Mouse (Mus musculus): ENCODE measurements around the gene Prn.
A peak's percentile ranks its signal among the peaks of the same experiment; 100 is the strongest.

Gene Prn

DNA sequence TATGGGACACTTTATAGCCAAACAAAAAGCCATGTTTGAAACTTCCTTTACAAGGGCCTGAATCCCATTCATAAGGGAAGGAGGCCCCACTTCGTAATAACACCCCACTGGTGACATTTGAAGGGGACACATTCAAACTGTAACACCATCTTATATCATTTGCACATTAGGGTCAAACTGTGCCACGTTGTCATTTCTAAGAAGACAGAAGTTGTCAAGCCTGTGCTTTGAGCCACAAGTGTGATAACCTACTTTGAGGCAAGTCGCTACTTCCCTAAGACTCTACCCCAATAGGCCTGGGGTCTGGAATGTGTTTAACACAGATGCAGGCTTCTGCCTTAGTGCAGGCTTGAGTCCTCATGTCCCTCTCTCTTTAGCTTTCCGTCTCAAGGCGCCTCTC is 2.4 kb upstream of the Prn start:
- no peak for DNase-seq

GRCm38 (mm10) chr2:131908351-131908861 is 1.4 kb upstream of the Prn start:
- DNase-seq = no peak

DNA sequence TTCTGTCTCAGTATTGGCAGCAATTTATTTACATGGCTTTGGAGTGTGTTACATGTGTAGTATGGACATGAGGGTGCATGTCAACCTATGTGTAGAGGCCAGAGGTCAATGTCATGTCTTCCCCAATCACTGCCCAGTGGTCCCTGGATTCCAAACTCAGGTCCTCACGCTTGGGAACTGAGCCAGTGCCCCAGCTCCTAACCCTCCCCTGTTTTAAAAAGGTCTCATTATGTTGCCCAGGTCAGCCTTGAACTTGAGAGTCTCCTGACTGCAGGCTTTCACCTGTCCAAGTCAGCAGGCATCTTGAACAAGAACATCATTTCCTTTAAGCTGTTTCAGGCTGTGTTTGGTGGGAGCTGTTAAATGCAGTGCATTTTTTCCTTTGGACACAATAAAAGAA is 851 bp upstream of the Prn start:
- no peak for DNase-seq

GRCm38 (mm10) chr2:131910847-131911246 is 1.1 kb downstream of the Prn start:
- DNase-seq = no peak

GRCm38 (mm10) chr2:131911341-131911740 is 1.6 kb downstream of the Prn start:
- peak; percentile 74 to 78 for DNase-seq

- DNase-seq = no peak
Measured at GRCm38 (mm10) chr2:131912526-131913258, 2.9 kb downstream of the Prn start.

- DNase-seq = no peak
Measured at GRCm38 (mm10) chr2:131932275-131932902, 22.6 kb downstream of the Prn start.

- DNase-seq = no peak
Measured at GRCm38 (mm10) chr2:131933013-131933412, 23.3 kb downstream of the Prn start.

- DNase-seq = no peak
Measured at GRCm38 (mm10) chr2:131933598-131933997, 23.8 kb downstream of the Prn start.

DNA sequence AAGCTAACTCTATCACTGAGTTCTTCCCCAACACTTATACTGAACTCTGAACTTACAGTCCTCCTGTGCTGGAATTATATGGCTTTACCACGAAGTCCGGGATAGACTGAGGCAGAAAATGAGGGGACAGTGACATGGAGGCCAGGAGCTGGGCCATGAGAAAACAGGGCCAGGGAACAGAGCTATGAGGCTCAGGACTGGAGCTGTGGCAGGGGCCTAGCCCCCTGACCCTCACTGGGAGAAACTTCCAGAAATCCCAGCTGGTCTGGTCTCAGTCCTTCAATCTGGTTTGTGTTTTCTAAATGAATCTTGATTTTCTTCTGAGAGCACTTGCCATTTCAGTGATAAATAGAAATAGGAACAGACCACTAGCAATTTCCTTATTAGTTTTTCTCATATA is 24.5 kb downstream of the Prn start:
- no peak for DNase-seq

DNA sequence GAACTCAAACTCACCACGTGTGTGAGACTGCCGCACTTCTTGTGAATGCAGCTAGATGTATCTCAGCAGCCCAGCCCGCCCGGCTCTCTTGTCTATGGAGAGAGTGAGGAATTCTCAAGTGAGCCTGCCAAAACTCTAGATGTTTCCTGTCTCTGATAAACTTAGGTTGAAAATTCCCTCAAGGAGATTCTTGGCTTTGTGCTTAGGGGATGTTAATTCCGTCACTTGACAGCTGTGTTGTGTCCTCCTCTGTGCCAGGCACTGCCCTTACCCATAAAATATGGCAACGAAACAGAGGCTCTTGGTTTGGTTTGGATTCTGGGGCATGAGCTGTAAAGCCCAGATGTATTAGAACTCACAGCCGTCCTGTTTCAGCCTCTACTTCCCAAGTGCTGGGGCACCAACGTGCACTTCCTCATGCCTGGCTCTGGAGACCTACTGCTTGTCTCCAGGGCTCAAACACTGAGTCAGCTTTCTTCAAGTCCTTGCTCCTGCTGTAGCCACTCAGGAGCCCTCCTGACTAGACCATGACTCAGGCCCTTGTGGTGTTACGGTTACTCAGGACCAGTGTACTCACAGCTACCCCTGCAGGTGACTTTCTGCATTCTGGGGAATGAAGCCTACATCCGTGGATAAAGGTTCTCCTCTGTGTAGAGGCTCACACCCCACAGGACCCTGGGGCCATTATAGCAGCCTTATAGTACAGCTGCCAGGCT is 25.8 kb downstream of the Prn start:
- no peak for DNase-seq

- no peak for DNase-seq
Measured at GRCm38 (mm10) chr2:131936410-131936809, 26.7 kb downstream of the Prn start.

DNA sequence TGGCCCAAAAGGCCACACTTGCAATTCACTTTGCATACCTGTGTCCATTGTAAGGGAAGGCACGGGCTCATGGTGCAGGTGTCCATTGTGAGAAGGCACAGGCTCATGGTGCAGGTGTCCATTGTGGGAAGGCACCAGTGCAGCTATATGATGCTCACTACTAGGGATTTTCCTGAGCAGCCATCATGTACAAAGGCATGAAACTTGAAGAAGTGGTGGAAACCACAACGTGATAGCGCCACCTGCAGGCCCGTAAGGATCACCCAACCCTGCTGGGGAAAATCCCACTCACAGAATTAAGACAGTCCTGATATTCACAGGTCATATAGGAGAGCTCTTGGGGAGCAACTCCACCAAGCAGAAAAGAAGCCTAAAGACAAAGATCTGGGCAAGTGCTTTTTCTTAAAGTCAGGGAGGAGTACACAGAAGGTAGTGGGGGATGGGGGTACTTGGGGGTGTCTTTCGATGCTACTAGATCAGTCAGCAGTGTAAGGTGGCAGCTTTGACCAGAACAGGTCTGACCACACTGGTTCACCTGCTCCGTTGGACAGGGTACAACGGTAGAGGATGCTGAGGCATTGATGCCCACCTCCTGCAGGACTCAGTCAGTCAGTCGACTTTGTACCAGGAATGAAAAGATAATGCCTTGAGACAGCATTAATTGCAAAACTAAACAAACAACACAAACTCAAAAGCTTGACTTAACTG is 29.8 kb downstream of the Prn start:
- DNase-seq = peak; percentile 74 to 82

- DNase-seq = no peak
Measured at GRCm38 (mm10) chr2:131940506-131940905, 30.7 kb downstream of the Prn start.

- no peak for DNase-seq
Measured at GRCm38 (mm10) chr2:131941501-131941900, 31.7 kb downstream of the Prn start.

GRCm38 (mm10) chr2:131944370-131944769 is 34.6 kb downstream of the Prn start:
- peak in 1 of 2 experiments; percentile 0 for DNase-seq

GRCm38 (mm10) chr2:131945225-131945624 is 35.5 kb downstream of the Prn start:
- DNase-seq = peak in 1 of 2 experiments; percentile 1

DNA sequence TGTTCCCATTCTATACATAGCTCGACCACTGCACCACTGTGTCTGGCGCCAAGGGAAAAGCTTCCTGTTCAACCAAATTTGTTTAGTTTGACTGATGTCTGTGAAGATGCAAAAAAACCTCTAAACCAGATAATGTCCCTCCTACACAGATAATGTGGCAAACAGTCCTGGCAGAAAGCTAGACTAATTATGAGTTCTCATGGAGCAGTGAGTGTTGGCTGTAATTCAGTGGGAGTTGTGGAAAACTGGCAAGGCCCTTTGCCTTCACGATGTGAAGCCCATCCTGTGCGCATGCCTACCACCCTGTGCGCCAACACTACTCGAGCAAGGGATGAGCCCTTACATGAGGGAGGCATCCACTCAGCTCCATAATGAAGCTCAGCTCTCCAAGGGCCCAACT is 36.0 kb downstream of the Prn start:
- peak in 1 of 2 experiments; percentile 42 for DNase-seq

DNA sequence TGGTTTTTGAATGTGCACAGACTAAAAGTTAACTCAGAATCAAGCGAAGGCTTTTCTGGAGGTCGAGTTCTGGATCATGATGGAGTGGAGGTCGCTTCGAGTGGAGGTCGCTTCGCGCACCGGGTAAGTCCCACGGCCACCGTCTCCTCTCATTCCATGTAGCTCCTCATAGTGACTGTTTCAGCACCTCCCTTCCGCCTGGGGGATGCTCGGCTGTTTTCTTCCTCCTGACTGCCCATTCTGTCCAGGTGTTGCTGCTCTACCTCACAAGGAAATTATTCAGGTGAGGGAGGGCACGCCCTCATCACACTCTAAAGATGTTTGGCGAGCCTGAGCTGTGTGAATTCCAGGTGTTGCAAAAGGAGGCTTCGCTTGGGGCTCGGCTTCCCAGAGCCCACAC is 36.6 kb downstream of the Prn start:
- no peak for DNase-seq

DNA sequence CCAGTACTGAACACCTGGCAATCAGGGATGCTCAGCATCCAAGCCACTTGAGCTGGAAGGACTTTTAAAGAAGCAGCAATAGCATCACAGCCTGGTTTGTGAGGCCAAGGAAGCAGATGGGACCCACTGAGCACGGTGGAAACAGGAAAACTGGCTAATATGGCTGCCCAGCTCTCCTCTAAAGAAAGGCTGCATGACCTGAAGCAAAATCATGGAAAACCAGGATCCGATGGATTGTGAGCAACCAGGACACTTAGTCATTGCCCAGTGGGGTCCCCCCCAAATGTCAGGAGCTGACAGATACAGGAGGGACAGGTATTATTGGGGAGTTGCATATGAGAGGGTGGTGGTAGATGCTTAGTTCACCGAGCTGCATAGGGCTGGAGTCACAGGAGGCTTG is 38.4 kb downstream of the Prn start:
- DNase-seq = no peak

DNA sequence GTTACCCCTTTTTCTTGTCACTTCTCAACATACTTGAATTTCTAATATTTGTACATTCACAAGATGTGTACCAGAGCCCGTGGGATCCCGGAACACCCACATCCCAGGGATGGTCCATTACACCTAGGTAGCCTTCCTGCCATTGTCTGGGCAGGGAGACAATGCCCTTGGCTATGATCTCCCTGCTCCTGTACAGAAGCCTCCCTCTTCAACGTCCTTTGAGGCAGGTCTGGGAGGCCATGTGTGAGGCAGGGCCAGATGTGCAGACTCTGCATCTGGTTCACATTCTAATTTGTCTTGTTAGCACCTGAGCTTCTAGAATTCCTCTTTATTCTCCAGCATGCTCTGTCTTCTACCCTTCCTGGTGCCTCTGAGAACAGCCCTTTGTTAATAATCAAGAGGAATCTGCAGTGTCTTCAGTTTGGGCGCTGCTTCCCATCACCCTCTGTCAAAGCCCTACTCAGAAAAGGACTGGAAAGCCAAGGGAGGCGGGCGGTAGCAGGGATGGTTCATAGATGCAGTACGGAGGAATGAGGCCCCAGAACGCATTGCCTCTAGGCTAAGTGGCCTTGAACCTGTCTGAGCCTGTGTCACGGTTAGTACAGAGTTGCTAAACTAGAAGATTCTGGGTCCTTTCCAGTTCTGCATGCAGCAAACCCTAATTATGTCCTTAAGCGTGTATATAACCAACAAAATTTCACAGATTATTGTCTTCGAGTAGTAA is 39.3 kb downstream of the Prn start:
- DNase-seq = no peak

All from cerebellum, postnatal 10 days (tissue).